Mouse (Mus musculus): ENCODE data around the gene 2300003K06Rik. TPM values are rescaled to one million over a fixed set of nuclear protein-coding genes. Genes with fewer than 3 reads are reported as not detected.
"Not testable (repeated sequence)": the region's sequence is repeated elsewhere in the genome, so short reads cannot be mapped to it uniquely, and the experiment has no call there.

The 2300003K06Rik gene
- total RNA-seq (2021): not detected

DNA sequence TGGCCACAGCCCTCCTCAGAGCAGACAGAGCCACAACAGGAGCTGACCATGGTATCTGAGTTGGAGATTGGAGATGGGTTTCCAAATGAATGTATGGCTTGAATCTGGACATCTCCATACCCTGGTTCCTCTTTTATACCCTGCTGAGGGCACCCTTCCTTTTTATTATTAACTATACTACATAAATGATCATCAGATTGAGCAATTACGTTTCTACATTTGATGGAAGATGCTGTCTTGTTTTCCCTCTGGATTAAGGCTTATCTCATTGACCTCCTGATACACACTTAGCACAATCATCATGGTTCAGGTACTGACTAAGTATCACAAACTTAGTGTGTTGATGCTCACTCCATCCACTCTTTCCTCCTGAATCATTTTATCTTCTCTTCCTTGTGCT lies at the start of gene 2300003K06Rik:
2300003K06Rik (minus strand) TSS at position 101 of the 400 bp plus-strand sequence.
- intact Hi-C loops (cut with DNase I): no loop called here
- DNase-seq: no peak

DNA sequence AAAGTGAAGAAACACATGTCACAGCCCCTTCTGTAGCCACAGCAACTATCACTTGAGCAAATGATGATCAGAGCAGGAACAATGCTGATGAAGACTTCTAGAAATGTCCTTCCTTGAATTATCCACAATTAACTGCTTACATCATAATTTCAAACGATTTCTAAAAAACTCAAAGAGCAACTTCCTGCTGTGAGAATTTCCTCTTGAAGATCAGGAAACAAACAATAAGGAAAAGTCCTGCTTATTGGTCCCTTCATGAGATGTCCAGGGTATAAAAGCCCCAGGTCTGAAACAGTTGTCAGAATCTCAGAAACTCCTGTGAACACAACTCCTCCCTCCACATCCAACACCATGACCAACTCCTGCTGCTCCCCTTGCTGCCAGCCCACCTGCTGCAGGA lies 41.0 kb upstream of the 2300003K06Rik start, which contains the start of gene Gm11567:
Gm11567 (plus strand) TSS at position 301 of the 400 bp plus-strand sequence.
- DNase-seq; intact Hi-C loops (cut with DNase I): not testable (repeated sequence)

DNA sequence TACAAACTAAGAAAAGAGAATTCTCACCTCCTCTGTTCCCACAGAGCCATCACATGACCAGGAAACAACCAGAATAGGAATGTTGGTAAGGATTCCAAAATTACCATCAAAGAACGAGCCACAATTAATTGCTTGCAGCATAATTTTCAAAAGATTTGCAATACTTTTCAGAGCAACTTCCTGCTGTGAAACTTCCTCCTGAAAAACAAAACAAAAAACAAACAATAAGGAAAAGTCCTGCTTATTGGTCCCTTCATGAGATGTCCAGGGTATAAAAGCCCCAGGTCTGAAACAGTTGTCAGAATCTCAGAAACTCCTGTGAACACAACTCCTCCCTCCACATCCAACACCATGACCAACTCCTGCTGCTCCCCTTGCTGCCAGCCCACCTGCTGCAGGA lies 35.2 kb upstream of the 2300003K06Rik start, which contains the start of gene Krtap9-1:
Krtap9-1 (plus strand) TSS at position 301 of the 400 bp plus-strand sequence.
- intact Hi-C loops (cut with DNase I); DNase-seq: not testable (repeated sequence)

DNA sequence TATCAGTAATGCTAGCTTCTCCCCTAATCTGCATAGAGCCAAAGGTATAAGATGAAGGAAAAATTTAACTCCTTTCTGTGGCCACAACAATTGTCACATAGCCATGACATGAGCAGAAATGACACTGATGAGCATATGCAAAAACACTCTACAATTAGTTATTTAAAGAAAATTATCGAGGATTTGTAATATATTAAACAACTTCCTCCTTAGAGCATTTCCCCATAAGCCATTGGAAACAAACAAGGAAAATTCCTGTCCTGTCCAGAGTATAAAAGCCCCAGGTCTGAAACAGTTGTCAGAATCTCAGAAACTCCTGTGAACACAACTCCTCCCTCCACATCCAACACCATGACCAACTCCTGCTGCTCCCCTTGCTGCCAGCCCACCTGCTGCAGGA lies 26.3 kb upstream of the 2300003K06Rik start, which contains the start of gene Gm11559:
Gm11559 (plus strand) TSS at position 301 of the 400 bp plus-strand sequence.
- DNase-seq; intact Hi-C loops (cut with DNase I): not testable (repeated sequence)

DNA sequence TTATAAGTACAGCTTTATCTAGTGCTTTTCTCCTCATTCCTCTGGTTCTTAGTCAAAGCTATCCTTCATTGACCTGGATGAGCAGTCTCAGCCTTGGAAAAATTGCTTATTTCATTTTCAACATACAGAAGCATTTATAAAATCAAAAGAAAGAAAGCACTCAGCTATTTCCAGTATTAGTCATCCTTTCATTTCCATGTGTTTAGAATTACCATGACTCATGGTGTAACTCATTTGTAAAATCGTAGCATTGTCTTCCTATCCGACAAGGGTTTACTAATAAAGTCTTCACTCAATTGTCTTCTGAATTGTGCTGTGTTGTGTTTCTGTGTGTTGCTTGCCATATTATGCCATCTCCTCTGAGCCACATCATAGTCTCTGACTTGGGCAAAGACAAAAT lies 20.9 kb upstream of the 2300003K06Rik start:
- intact Hi-C loops (cut with DNase I): no loop called here
- no peak for DNase-seq

DNA sequence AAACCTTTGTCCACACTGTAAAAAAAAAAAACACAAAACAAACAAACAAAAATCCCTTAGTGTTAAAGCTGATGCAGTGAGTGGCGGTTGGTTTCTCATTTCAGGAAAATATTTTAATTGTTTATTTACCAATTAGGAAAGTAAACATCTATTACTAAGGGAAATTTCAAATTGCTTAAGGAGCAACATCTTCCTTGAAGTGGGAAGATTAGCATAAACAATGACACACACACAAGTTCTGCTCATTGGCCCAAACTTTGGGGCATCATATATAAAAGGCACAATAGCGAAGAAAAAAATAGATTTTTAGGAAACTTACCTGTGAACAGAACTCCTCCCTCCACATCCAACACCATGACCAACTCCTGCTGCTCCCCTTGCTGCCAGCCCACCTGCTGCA lies 19.8 kb upstream of the 2300003K06Rik start, which contains the start of gene Gm11568:
Gm11568 (plus strand) TSS at position 301 of the 400 bp plus-strand sequence.
- DNase-seq: no peak
- intact Hi-C loops (cut with DNase I): no loop called here

DNA sequence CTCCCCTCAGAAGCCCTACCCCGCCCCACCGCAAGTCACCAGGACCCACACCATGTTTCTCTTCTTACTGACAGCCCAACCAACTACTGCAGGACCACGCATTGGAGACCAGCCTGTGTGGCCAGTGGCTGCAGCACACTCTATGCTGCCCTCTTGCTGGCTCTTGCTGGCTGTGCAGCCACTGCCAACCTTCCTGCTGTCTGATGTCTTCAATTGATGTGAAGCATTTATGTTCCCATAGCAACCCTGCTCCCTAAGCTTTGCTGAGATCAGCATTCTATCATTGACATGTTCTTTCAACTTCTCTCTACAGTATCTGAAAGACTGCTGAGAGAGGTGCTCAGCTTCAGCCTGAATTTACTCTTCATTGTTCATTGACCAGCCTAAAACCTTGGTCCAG lies 16.3 kb upstream of the 2300003K06Rik start:
- peak; percentile 8 for DNase-seq
- intact Hi-C loops (cut with DNase I): no loop called here

DNA sequence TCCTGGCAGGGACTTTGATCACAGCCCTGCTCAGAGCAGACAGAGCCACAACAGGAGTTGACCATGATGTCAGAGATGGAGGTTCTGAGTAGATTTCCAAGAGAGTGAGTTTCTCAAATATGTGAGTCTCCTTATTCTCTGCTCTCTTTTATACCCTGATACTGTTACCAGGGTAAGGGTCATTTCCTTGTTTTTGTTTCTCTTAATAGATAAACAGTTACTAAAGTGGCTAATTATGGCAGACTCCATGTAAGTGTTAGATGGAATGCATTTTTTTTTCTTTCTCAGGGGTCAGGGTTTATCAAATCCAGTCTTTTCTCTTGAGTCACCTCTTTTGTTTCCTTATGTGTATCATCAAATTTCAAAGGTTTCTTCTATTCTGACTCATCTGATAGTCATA lies 13.6 kb upstream of the 2300003K06Rik start, which contains the start of gene Krtap4-16:
Krtap4-16 (minus strand) TSS at position 101 of the 400 bp plus-strand sequence.
- DNase-seq: no peak
- intact Hi-C loops (cut with DNase I): no loop called here

DNA sequence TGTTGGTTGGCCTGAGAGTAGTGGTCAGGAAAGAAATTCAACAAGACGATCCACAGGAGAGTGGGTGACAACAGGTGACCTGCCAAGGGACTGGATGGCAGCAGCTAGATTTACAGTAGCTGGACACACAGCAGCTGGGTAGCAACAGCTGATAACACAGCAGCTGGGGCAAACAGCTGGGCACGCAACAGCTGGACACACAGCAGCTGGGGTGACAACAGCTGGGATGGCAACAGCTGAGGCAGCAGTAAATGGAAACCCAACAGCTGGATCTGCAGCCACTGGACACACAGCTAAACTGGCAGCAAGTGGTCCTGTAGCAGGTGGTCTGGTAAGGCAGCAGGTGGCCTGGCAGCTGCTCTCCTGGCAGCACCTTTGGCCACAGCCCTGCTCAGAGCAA lies 8.9 kb upstream of the 2300003K06Rik start:
- no peak for DNase-seq
- intact Hi-C loops (cut with DNase I): no loop called here

DNA sequence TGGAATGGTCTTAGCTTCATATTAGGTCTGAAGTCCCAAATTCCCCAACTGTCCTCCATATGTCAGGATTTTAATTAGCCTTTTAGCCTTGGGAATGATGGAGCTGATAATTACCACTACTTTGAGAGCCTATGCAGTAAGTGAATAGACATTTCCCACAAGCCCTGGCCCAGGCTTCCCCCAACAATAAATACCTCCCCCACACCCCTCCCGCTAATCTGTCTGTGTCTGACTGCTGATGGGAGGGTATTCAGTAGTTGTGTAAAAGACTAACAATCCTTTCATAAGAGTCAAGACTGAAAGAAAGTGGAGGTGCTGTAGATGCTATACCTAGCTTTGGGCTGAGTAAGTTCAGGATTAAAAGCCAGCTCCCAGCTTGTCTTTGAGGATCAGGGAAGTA lies 4.3 kb upstream of the 2300003K06Rik start:
- no peak for DNase-seq
- intact Hi-C loops (cut with DNase I): no loop called here

DNA sequence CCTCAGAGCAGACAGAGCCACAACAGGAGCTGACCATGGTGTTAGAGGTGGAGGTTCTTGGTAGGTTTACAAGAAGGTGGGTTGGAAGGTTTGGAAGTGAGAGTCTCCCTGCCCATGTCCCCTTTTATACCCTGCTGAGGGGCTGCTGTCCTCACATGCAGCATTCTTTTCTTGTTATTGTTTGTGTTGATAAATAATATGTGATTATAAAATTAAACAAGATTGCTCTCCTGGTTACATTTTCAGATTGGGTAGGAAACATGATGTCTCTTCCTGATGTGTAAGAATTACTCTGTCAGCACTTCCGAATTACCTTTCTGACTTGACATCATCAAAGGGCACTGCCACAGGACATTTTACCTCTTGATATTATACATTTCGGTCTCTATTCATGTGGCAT lies 22.3 kb downstream of the 2300003K06Rik start, which contains the start of gene Gm11564:
Gm11564 (minus strand) TSS at position 101 of the 400 bp plus-strand sequence.
- DNase-seq; intact Hi-C loops (cut with DNase I): not testable (repeated sequence)

DNA sequence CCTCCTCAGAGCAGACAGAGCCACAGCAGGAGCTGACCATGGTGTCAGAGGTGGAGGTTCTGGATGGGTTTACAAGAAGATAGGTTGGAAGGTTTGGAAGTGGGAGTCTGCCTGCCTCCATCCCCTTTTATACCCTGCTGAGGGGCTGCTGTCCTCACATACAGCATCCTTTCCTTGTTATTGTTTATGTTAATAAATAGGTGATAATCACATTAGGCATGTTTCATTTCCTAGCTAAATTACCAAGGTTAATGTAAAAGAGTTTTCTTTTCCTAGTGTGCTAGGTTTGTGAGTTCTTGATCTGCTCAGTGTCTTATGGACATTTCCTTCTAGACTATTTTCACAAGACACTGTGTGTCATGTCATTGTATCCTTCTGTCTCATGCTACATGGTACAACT lies 28.1 kb downstream of the 2300003K06Rik start, which contains the start of gene Krtap4-13:
Krtap4-13 (minus strand) TSS at position 101 of the 400 bp plus-strand sequence.
- intact Hi-C loops (cut with DNase I); DNase-seq: not testable (repeated sequence)

DNA sequence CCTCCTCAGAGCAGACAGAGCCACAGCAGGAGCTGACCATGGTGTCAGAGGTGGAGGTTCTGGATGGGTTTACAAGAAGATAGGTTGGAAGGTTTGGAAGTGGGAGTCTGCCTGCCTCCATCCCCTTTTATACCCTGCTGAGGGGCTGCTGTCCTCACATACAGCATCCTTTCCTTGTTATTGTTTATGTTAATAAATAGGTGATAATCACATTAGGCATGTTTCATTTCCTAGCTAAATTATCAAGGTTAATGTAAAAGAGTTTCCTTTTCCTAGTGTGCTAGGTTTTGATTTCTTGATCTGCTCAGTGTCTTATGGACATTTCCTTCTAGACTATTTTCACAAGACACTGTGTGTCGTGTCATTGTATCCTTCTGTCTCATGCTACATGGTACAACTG lies 33.5 kb downstream of the 2300003K06Rik start, which contains the start of gene Gm11554:
Gm11554 (minus strand) TSS at position 101 of the 400 bp plus-strand sequence.
- intact Hi-C loops (cut with DNase I); DNase-seq: not testable (repeated sequence)

DNA sequence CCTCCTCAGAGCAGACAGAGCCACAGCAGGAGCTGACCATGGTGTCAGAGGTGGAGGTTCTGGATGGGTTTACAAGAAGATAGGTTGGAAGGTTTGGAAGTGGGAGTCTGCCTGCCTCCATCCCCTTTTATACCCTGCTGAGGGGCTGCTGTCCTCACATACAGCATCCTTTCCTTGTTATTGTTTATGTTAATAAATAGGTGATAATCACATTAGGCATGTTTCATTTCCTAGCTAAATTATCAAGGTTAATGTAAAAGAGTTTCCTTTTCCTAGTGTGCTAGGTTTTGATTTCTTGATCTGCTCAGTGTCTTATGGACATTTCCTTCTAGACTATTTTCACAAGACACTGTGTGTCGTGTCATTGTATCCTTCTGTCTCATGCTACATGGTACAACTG lies 39.0 kb downstream of the 2300003K06Rik start, which contains the start of gene Gm11569:
Gm11569 (minus strand) TSS at position 101 of the 400 bp plus-strand sequence.
- intact Hi-C loops (cut with DNase I): not testable (repeated sequence)

DNA sequence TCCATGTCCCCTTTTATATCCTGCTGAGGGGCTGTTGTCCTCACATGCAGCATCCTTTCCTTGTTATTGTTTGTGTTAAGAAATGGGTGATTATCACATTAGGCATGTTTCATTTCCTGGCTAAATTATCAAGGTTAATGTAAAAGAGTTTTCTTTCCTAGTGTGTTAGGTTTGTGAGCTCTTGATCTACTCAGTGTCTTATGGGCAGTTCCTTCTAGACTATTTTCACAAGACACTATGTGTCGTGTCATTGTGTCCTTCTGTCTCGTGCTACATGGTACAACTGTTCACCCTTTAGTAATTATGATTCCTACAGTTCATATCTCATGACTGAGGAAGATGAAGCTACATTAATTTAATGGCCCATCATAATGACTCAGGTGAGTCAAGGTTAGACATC lies 44.5 kb downstream of the 2300003K06Rik start, which contains the start of gene Gm11596:
Gm11596 (minus strand) TSS at position 101 of the 400 bp plus-strand sequence.
- DNase-seq: no peak
- intact Hi-C loops (cut with DNase I): no loop called here

More for the DNA sequence above, 39.0 kb downstream of the 2300003K06Rik start, which contains the start of gene Gm11569:
- DNase-seq: not testable (repeated sequence)

Other genes starting within 250 kb of the 2300003K06Rik start
- not detected for gene Krtap1-3, start 246.7 kb downstream of the 2300003K06Rik start, total RNA-seq (2021)
- not detected for gene Krtap9-3, start 240.0 kb downstream of the 2300003K06Rik start, total RNA-seq (2021)
- not detected for gene Gm11938, start 234.8 kb downstream of the 2300003K06Rik start, total RNA-seq (2021)
- not detected for gene Gm11937, start 227.9 kb downstream of the 2300003K06Rik start, total RNA-seq (2021)
- not detected for gene Krtap2-4, start 223.2 kb downstream of the 2300003K06Rik start, total RNA-seq (2021)
- not detected for gene Gm11562, start 217.6 kb downstream of the 2300003K06Rik start, total RNA-seq (2021)
- not detected for gene Krtap4-1, start 209.8 kb downstream of the 2300003K06Rik start, total RNA-seq (2021)
- not detected for gene Krtap4-2, start 203.0 kb downstream of the 2300003K06Rik start, total RNA-seq (2021)
- not detected for gene Krtap4-7, start 194.0 kb downstream of the 2300003K06Rik start, total RNA-seq (2021)
- gene Gm11555, start 187.8 kb downstream of the 2300003K06Rik start, total RNA-seq (2021): not detected
- gene Gm11563, start 179.1 kb downstream of the 2300003K06Rik start, total RNA-seq (2021): not detected
- not detected for gene Krtap4-6, start 172.1 kb downstream of the 2300003K06Rik start, total RNA-seq (2021)
- not detected for gene Gm14190, start 147.3 kb downstream of the 2300003K06Rik start, total RNA-seq (2021)
- gene Gm14180, start 103.8 kb downstream of the 2300003K06Rik start, total RNA-seq (2021): not detected
- not detected for gene Gm11595, start 65.2 kb downstream of the 2300003K06Rik start, total RNA-seq (2021)
- not detected for gene Krtap4-8, start 57.4 kb downstream of the 2300003K06Rik start, total RNA-seq (2021)
- not detected for gene Krtap4-9, start 52.9 kb downstream of the 2300003K06Rik start, total RNA-seq (2021)
- gene Gm11596, start 44.6 kb downstream of the 2300003K06Rik start, total RNA-seq (2021): not detected
- gene Gm11569, start 39.1 kb downstream of the 2300003K06Rik start, total RNA-seq (2021): not detected
- gene Gm11554, start 33.6 kb downstream of the 2300003K06Rik start, total RNA-seq (2021): not detected
- not detected for gene Krtap4-13, start 28.2 kb downstream of the 2300003K06Rik start, total RNA-seq (2021)
- gene Gm11564, start 22.4 kb downstream of the 2300003K06Rik start, total RNA-seq (2021): not detected
- not detected for gene Krtap4-16, start 13.5 kb upstream of the 2300003K06Rik start, total RNA-seq (2021)
- gene Gm11568, start 19.9 kb upstream of the 2300003K06Rik start, total RNA-seq (2021): not detected
- gene Gm11559, start 26.4 kb upstream of the 2300003K06Rik start, total RNA-seq (2021): not detected
- gene Krtap9-1, start 35.3 kb upstream of the 2300003K06Rik start, total RNA-seq (2021): not detected
- not detected for gene Gm11567, start 41.1 kb upstream of the 2300003K06Rik start, total RNA-seq (2021)
- not detected for gene Krtap31-1, start 69.9 kb upstream of the 2300003K06Rik start, total RNA-seq (2021)
- not detected for gene Gm11565, start 76.7 kb upstream of the 2300003K06Rik start, total RNA-seq (2021)
- gene Krtap31-2, start 98.2 kb upstream of the 2300003K06Rik start, total RNA-seq (2021): not detected
- not detected for gene Krtap9-5, start 110.4 kb upstream of the 2300003K06Rik start, total RNA-seq (2021)
- not detected for gene Krtap29-1, start 141.0 kb upstream of the 2300003K06Rik start, total RNA-seq (2021)
- gene Krtap16-1, start 148.5 kb upstream of the 2300003K06Rik start, total RNA-seq (2021): not detected
- not detected for gene Krtap17-1, start 155.9 kb upstream of the 2300003K06Rik start, total RNA-seq (2021)
- gene Krt33a, start 178.1 kb upstream of the 2300003K06Rik start, total RNA-seq (2021): under 1 TPM in 1 of 2 experiments, not detected in 1; 0.30 TPM
- not detected for gene Krt33b, start 191.8 kb upstream of the 2300003K06Rik start, total RNA-seq (2021)
- gene Krt34, start 203.5 kb upstream of the 2300003K06Rik start, total RNA-seq (2021): not detected
- gene Krt31, start 212.5 kb upstream of the 2300003K06Rik start, total RNA-seq (2021): not detected